Mouse (Mus musculus) lung, adult 2 months (tissue): ENCODE data around the gene Ucp2.

Source experiments
- CTCF ChIP-seq: fragments of 200-500 bp; IDR thresholded peaks from 2 replicates; pipeline ENCODE4 v1.5.1; 2011; ENCODE audit warnings: mild to moderate bottlenecking, low read length, control low read depth; ENCODE audit not compliant: insufficient read depth
- POLR2A ChIP-seq: fragments of 200-500 bp; IDR thresholded peaks from 2 replicates; pipeline ENCODE4 v1.6.1; 2011; ENCODE audit warnings: low read depth, mild to moderate bottlenecking, control low read depth, low read length, borderline replicate concordance; ENCODE audit errors: extremely low read depth

DNA sequence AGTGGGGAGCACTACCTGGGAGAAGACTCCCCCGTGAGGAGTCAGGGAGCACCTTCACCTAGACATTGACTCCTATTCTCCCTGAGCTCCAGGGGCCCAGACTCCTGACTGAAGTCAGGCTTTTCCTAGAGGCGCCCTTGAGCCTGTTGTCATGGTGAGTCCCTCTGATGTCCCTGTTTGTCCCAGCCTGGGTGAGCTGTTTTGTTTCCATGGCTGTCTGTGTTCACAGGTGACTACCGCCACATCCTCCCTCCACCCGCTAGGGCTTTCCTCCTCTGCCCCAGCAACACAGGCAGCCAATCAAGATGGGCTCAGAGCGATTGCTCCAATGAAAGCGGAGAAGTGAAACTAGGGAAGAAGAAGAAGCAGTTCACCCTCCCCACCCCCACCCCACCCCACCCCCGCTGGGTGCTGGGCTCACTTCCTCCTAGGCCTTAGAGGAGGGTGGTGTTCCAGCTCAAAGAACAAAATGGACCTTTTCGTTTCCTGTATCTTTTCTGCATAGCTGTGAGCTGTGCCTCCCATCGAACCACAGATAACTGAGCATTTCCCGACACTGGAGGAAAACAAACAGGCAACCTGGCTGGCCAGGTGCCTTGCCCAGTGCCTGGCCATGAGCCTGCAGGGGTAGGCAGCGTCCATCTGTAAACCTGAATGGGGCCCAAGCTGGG is 2.6 kb downstream of the Ucp2 start:
- no peak for TF ChIP-seq CTCF
- peak; percentile 45; the same call in 1 of the 2 replicates for TF ChIP-seq POLR2A
